34 mouse cellular contexts compared by ENCODE assay signal in genomic region chr11:104156391-104156790, GRCm38 (mm10). TPM values are rescaled to one million over a fixed set of nuclear protein-coding genes. Genes with fewer than 3 reads are reported as not detected.
"Had no signal": no experiment of that assay in that cellular context is flagged by ENCODE, and none has a peak within 500 bp of the region (broad histone marks: within the 10 kb centered on the region; RNA-seq: fewer than 3 reads in every experiment).

No protein-coding gene starts in this region.

- H3K4me1 ChIP-seq: liver, embryonic 12.5 days had no signal

- H3K9ac ChIP-seq: heart, embryonic 13.5 days; heart, embryonic 15.5 days; hindbrain, embryonic 15.5 days; kidney, embryonic 15.5 days; limb, embryonic 13.5 days; limb, embryonic 15.5 days; liver, embryonic 12.5 days; liver, embryonic 14.5 days had no signal

- H3K27ac ChIP-seq: heart, adult 2 months; heart, embryonic 13.5 days; heart, embryonic 15.5 days; kidney, embryonic 15.5 days; kidney, postnatal 0 days; limb, embryonic 13.5 days; limb, embryonic 15.5 days; liver, embryonic 12.5 days; liver, embryonic 14.5 days had no signal

- H3K4me3 ChIP-seq: heart, adult 2 months; heart, embryonic 13.5 days; heart, embryonic 15.5 days; hindbrain, embryonic 13.5 days; hindbrain, embryonic 15.5 days; kidney, embryonic 15.5 days; limb, embryonic 13.5 days; limb, embryonic 15.5 days; liver, embryonic 12.5 days had no signal

- H3K27me3 ChIP-seq: hindbrain, embryonic 15.5 days had no signal

- H3K4me2 ChIP-seq: heart, embryonic 11.5 days; heart, embryonic 13.5 days; heart, embryonic 15.5 days; kidney, embryonic 15.5 days; limb, embryonic 13.5 days; limb, embryonic 15.5 days; liver, embryonic 12.5 days had no signal

- DNase-seq: gastrocnemius, postnatal 14 days; gastrocnemius, postnatal 36 days; heart, adult 11 months; heart, adult 2 months; heart, postnatal 14 days; heart, postnatal 36 days; kidney, adult 11 months; kidney, adult 2 months; kidney, adult 9 months; kidney, postnatal 14 days; kidney, postnatal 36 days; layer of hippocampus, adult 9-11 months; layer of hippocampus, postnatal 36 days; left cerebral cortex, postnatal 4 days had no signal

- H3K9me3 ChIP-seq: heart, embryonic 13.5 days; heart, embryonic 15.5 days; hindbrain, embryonic 13.5 days; hindbrain, embryonic 15.5 days; kidney, embryonic 15.5 days; limb, embryonic 13.5 days; limb, embryonic 15.5 days; liver, embryonic 12.5 days had no signal

- H3K36me3 ChIP-seq: heart, embryonic 13.5 days; heart, embryonic 15.5 days; hindbrain, embryonic 13.5 days; hindbrain, embryonic 15.5 days; kidney, embryonic 15.5 days; limb, embryonic 13.5 days; limb, embryonic 15.5 days; liver, embryonic 12.5 days had no signal

- ATAC-seq: hindbrain, postnatal 0 days; intestine, embryonic 16.5 days; liver, embryonic 12.5 days had no signal

RNA-seq across cellular contexts. Expression of gene Crhr1, which starts 23.7 kb away (rescaled TPM):
- polyA plus RNA-seq: heart, adult 2 months; heart, embryonic 11.5 days; heart, embryonic 13.5 days; heart, embryonic 15.5 days; heart, postnatal 0 days; kidney, adult 2 months; large intestine, adult 2 months; limb, embryonic 15.5 days; liver, embryonic 12.5 days; liver, embryonic 14.5 days; liver, embryonic 16.5 days had no signal

RNA-seq across cellular contexts. Expression of gene Sppl2c, which starts 29.7 kb away (rescaled TPM):
- polyA plus RNA-seq: heart, embryonic 11.5 days; heart, embryonic 13.5 days; heart, embryonic 15.5 days; heart, postnatal 0 days; hindbrain, embryonic 11.5 days; hindbrain, embryonic 13.5 days; hindbrain, embryonic 15.5 days; hindbrain, postnatal 0 days; intestine, embryonic 14.5 days; intestine, embryonic 16.5 days; kidney, embryonic 15.5 days; kidney, postnatal 0 days; limb, embryonic 11.5 days; limb, embryonic 13.5 days; limb, embryonic 15.5 days; liver, adult 2 months; liver, embryonic 12.5 days; liver, embryonic 14.5 days; liver, embryonic 16.5 days had no signal
